ENCODE assay signal across 24 mouse cellular contexts in the genomic region with DNA sequence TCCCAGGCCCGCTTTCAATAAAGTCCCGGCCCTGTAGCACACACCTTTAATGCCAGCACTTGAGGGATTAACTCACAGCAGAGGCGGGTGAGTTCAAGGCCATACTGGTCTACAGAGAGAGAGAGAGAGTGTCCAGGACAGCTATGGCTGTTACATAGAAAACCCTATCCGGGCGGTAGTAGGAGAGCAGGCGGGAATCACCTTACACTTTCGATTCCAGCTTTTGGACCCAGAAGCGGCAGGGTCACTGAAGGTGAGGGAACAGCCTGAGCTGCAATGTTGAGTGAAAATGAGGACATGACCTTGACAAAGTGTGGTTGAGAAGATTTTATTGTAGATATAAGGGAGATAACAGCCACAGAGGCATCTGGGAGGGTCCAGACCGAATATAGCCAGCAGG. TPM values are rescaled to one million over a fixed set of nuclear protein-coding genes. Genes with fewer than 3 reads are reported as not detected.
DNase-seq lines count a peak whose midpoint lies in the region; TF ChIP-seq lines count a peak whose summit lies in the region.
"Had no signal": no experiment of that assay in that cellular context is flagged by ENCODE, and none has a peak within 500 bp of the region (broad histone marks: within the 10 kb centered on the region; RNA-seq: fewer than 3 reads in every experiment).

No protein-coding gene starts in this region.

- WGBS in spleen, adult 2 months, result 90% methylated on average over 9 of the region's 9 CpGs
- 88% methylated on average over 9 of the region's 9 CpGs for WGBS in lung, adult 2 months

- peak overlapping the region; percentile 92 for H3K27ac ChIP-seq in gastrocnemius, adult 2 months
- H3K27ac ChIP-seq in spleen, adult 2 months (ENCODE audit: insufficient read depth, low read length), result peak overlapping the region; percentile 3; the same call in 1 of the 2 replicates
- H3K27ac ChIP-seq in brown adipose tissue, adult 24 weeks (replicated peaks; ENCODE audit: low read depth, low read length), result peak overlapping the region; percentile 72
- H3K27ac ChIP-seq: embryonic facial prominence, embryonic 12.5 days; heart, adult 2 months; heart, embryonic 13.5 days; hindbrain, embryonic 14.5 days; kidney, embryonic 15.5 days; limb, embryonic 13.5 days; macrophage; midbrain, embryonic 13.5 days; stomach, postnatal 0 days had no signal

- peaks cover 5% of the 10 kb centered on the region; the same call in 1 of the 2 replicates for H3K4me1 ChIP-seq in spleen, adult 2 months (ENCODE audit: control insufficient read depth, insufficient read depth, insufficient read length)
- H3K4me1 ChIP-seq in brown adipose tissue, adult 24 weeks (ENCODE audit: control insufficient read depth, insufficient read depth, insufficient read length, low read length), result peaks cover 38% of the 10 kb centered on the region
- H3K4me1 ChIP-seq in lung, adult 2 months (ENCODE audit: control insufficient read depth, insufficient read depth, low read length), result peaks cover 4% of the 10 kb centered on the region; the same call in 1 of the 2 replicates
- H3K4me1 ChIP-seq: midbrain, embryonic 13.5 days had no signal

- intact Hi-C loops in gastrocnemius, adult 2 months (cut with DNase I), result no loop called here

- H3K4me3 ChIP-seq in gastrocnemius, adult 2 months, result no peak overlapping the region
- H3K4me3 ChIP-seq in spleen, adult 2 months (ENCODE audit: extremely low read depth, insufficient read depth, insufficient read length), result no peak overlapping the region
- no peak overlapping the region for H3K4me3 ChIP-seq in brown adipose tissue, adult 24 weeks (ENCODE audit: insufficient read depth, low read depth, low read length)
- H3K4me3 ChIP-seq in lung, adult 2 months (replicated peaks; ENCODE audit: extremely low read depth, low read depth, low read length), result no peak overlapping the region
- H3K4me3 ChIP-seq: embryonic facial prominence, embryonic 12.5 days; heart, adult 2 months; heart, embryonic 13.5 days; kidney, embryonic 15.5 days; limb, embryonic 13.5 days; midbrain, embryonic 13.5 days had no signal

- no peak for DNase-seq in gastrocnemius, adult 2 months
- DNase-seq in gastrocnemius, postnatal 25 days, result no peak
- DNase-seq in spleen, adult 2 months (ENCODE audit: low read depth in 1 of 2, low spot score in 2 of 2), result no peak
- no peak for DNase-seq in spleen, postnatal 4 days (ENCODE audit: low spot score in 2 of 2)
- no peak for DNase-seq in thymus, postnatal 25 days
- DNase-seq in lung, adult 2 months, result no peak
- DNase-seq: cerebellum, adult 11-12 months; cerebellum, adult 9-11 months; embryo, embryonic 11 days; gastrocnemius, postnatal 36 days; heart, adult 2 months; heart, postnatal 10 days; kidney, adult 18-20 months; lung, adult 18-20 months; lung, postnatal 10 days had no signal

- H3K27me3 ChIP-seq in spleen, adult 2 months (ENCODE audit: control insufficient read depth, insufficient read depth, low read length), result no peaks in the 10 kb centered on the region
- H3K27me3 ChIP-seq: embryonic facial prominence, embryonic 12.5 days; heart, embryonic 13.5 days; kidney, embryonic 15.5 days; limb, embryonic 13.5 days; midbrain, embryonic 13.5 days had no signal

- TF ChIP-seq CTCF in gastrocnemius, adult 2 months (IDR thresholded peaks at IDR 0.05), result no peak
- TF ChIP-seq CTCF in spleen, adult 2 months (IDR thresholded peaks at IDR 0.05; ENCODE audit: extremely low read depth, insufficient read depth, insufficient read length, insufficient replicate concordance), result no peak
- no peak for TF ChIP-seq CTCF in lung, adult 2 months (IDR thresholded peaks at IDR 0.05; ENCODE audit: insufficient read depth, low read length)

- TF ChIP-seq POLR2A in spleen, adult 2 months (IDR thresholded peaks at IDR 0.05; ENCODE audit: low read depth, low read length), result no peak
- TF ChIP-seq POLR2A in lung, adult 2 months (IDR thresholded peaks at IDR 0.05; ENCODE audit: borderline replicate concordance, extremely low read depth, low read depth, low read length), result no peak

- peaks cover 15% of the 10 kb centered on the region for H3K36me3 ChIP-seq in spleen, adult 2 months (ENCODE audit: control insufficient read depth, insufficient read depth, low read length)

RNA-seq across cellular contexts. Expression of a gene that starts 11.7 kb away (rescaled TPM):
- 10 to 100 TPM; 16.4 to 21.5 TPM for total RNA-seq in gastrocnemius, adult 2 months (2021)
- 10 to 100 TPM; 17.3 to 19.2 TPM for total RNA-seq in gastrocnemius, postnatal 25 days (2021)
- polyA plus RNA-seq in spleen, adult 2 months (2012; rRNA removed), result 75.3 and 90.7 TPM in 2 replicates
- polyA plus RNA-seq in brown adipose tissue, adult 24 weeks (2012; ENCODE audit: insufficient read depth, insufficient read length, missing spikeins), result 147 and 155 TPM in 2 replicates
- polyA plus RNA-seq in lung, adult 2 months (2012; rRNA removed), result 110 and 119 TPM in 2 replicates

RNA-seq across cellular contexts. Expression of a gene that starts 27.3 kb away (rescaled TPM):
- total RNA-seq in gastrocnemius, adult 2 months (2021), result 1 to 10 TPM; 3.3 to 5.7 TPM
- 1 to 10 TPM; 3.7 TPM for total RNA-seq in gastrocnemius, postnatal 25 days (2021)
- 6.2 and 7.1 TPM in 2 replicates for polyA plus RNA-seq in spleen, adult 2 months (2012; rRNA removed)
- 7.0 and 9.4 TPM in 2 replicates for polyA plus RNA-seq in brown adipose tissue, adult 24 weeks (2012; ENCODE audit: insufficient read depth, insufficient read length, missing spikeins)
- polyA plus RNA-seq in lung, adult 2 months (2012; rRNA removed), result 5.2 and 6.6 TPM in 2 replicates

RNA-seq across cellular contexts. Expression of a gene that starts 50.8 kb away (rescaled TPM):
- total RNA-seq in gastrocnemius, adult 2 months (2021), result 10 to 100 TPM; 28.4 to 32.0 TPM
- total RNA-seq in gastrocnemius, postnatal 25 days (2021), result 10 to 100 TPM; 25.9 to 26.1 TPM
- polyA plus RNA-seq in spleen, adult 2 months (2012; rRNA removed), result 25.8 and 27.8 TPM in 2 replicates
- 32.4 and 37.9 TPM in 2 replicates for polyA plus RNA-seq in brown adipose tissue, adult 24 weeks (2012; ENCODE audit: insufficient read depth, insufficient read length, missing spikeins)
- 21.3 and 29.1 TPM in 2 replicates for polyA plus RNA-seq in lung, adult 2 months (2012; rRNA removed)

Comparison
In these comparisons a context has a peak if more than half of its experiments do, and no peak if none do; other contexts are left out.
1. H3K27ac ChIP-seq: peak in every context shown above with its lines; median percentile 92 in gastrocnemius, adult 2 months; 72 in brown adipose tissue, adult 24 weeks; 3 in spleen, adult 2 months.